Mouse (Mus musculus): Measurements from ENCODE around the gene Napsa. TPM values are rescaled to one million over a fixed set of nuclear protein-coding genes. Genes with fewer than 3 reads are reported as not detected.

The Napsa gene
- polyA plus RNA-seq, 1 experiment from 2014 or later, result 1.4 TPM

GRCm38 (mm10) chr7:44589149-44589548 is 17.0 kb downstream of the Napsa start:
- Histone ChIP-seq H3K9ac (replicated peaks; ENCODE audit: low read depth, low read length) (peak overlapping the region; percentile 63), H3K4me2 (ENCODE audit: low read length) (peak overlapping the region; percentile 96), H3K9me3 (ENCODE audit: control insufficient read depth, low read length) (no peaks in the 10 kb centered on the region), H3K27ac (ENCODE audit: low read length) (peak overlapping the region; percentile 16), H3K36me3 (ENCODE audit: control insufficient read depth, insufficient read depth) (no peaks in the 10 kb centered on the region), H3K27me3 (replicated peaks; ENCODE audit: control insufficient read depth, insufficient read depth, low read length) (peaks cover 28% of the 10 kb centered on the region), H3K4me1 (replicated peaks; ENCODE audit: control insufficient read depth, insufficient read depth, low read length) (peaks cover 60% of the 10 kb centered on the region), H3K4me3 (replicated peaks; ENCODE audit: low read length) (peak overlapping the region; percentile 67)
- 0% methylated on average over 30 of the region's 33 CpGs for WGBS
- ATAC-seq, result 0 out of 2 replicates have a peak, but pooled peaks have one; percentile 13

GRCm38 (mm10) chr7:44589946-44590345 is 17.8 kb downstream of the Napsa start:
- Histone ChIP-seq H3K9me3 (ENCODE audit: control insufficient read depth, low read length) (no peaks in the 10 kb centered on the region), H3K9ac (replicated peaks; ENCODE audit: low read depth, low read length) (no peak overlapping the region; the same call in 1 of the 2 replicates), H3K4me1 (replicated peaks; ENCODE audit: control insufficient read depth, insufficient read depth, low read length) (peaks cover 67% of the 10 kb centered on the region), H3K27ac (ENCODE audit: low read length) (no peak overlapping the region), H3K27me3 (replicated peaks; ENCODE audit: control insufficient read depth, insufficient read depth, low read length) (peaks cover 28% of the 10 kb centered on the region), H3K4me2 (ENCODE audit: low read length) (peak overlapping the region; percentile 96), H3K36me3 (ENCODE audit: control insufficient read depth, insufficient read depth) (no peaks in the 10 kb centered on the region), H3K4me3 (replicated peaks; ENCODE audit: low read length) (peak overlapping the region; percentile 67)
- 2% methylated on average over 13 of the region's 13 CpGs for WGBS
- no peak for ATAC-seq

- under 1% methylated on average over 76 of the region's 80 CpGs for WGBS
- no peaks in the 10 kb centered on the region for H3K36me3 ChIP-seq (ENCODE audit: control insufficient read depth, insufficient read depth)
- no peaks in the 10 kb centered on the region for H3K9me3 ChIP-seq (ENCODE audit: control insufficient read depth, low read length)
- peak within 1 kb of the TSS; percentile 64 for H3K9ac ChIP-seq (replicated peaks; ENCODE audit: low read depth, low read length)
- ATAC-seq, result peak; percentile 92
- peak within 1 kb of the TSS; percentile 29; the same call in 1 of the 2 replicates for H3K27ac ChIP-seq (ENCODE audit: low read length)
- peak within 1 kb of the TSS; percentile 67 for H3K4me3 ChIP-seq (replicated peaks; ENCODE audit: low read length)
- H3K27me3 ChIP-seq (replicated peaks; ENCODE audit: control insufficient read depth, insufficient read depth, low read length), result peaks cover 28% of the 10 kb centered on the region
- H3K4me1 ChIP-seq (replicated peaks; ENCODE audit: control insufficient read depth, insufficient read depth, low read length), result peaks cover 67% of the 10 kb centered on the region
- H3K4me2 ChIP-seq (ENCODE audit: low read length), result peak within 1 kb of the TSS; percentile 96
These were observed 18.5 kb downstream of the Napsa start, which contains the start of gene Kcnc3 for GRCm38 (mm10) chr7:44590402-44591347. Gene Kcnc3, plus strand, starts transcription at chr7:44590664.

GRCm38 (mm10) chr7:44591348-44592116 is 19.4 kb downstream of the Napsa start:
- Histone ChIP-seq H3K27ac (ENCODE audit: low read length) (no peak overlapping the region), H3K9me3 (ENCODE audit: control insufficient read depth, low read length) (no peaks in the 10 kb centered on the region), H3K27me3 (replicated peaks; ENCODE audit: control insufficient read depth, insufficient read depth, low read length) (peaks cover 28% of the 10 kb centered on the region), H3K4me2 (ENCODE audit: low read length) (peak overlapping the region; percentile 96), H3K4me3 (replicated peaks; ENCODE audit: low read length) (peak overlapping the region; percentile 67), H3K9ac (replicated peaks; ENCODE audit: low read depth, low read length) (peak overlapping the region; percentile 64), H3K36me3 (ENCODE audit: control insufficient read depth, insufficient read depth) (no peaks in the 10 kb centered on the region), H3K4me1 (replicated peaks; ENCODE audit: control insufficient read depth, insufficient read depth, low read length) (peaks cover 67% of the 10 kb centered on the region)
- ATAC-seq, result no peak
- under 1% methylated on average over 60 of the region's 60 CpGs for WGBS

DNA sequence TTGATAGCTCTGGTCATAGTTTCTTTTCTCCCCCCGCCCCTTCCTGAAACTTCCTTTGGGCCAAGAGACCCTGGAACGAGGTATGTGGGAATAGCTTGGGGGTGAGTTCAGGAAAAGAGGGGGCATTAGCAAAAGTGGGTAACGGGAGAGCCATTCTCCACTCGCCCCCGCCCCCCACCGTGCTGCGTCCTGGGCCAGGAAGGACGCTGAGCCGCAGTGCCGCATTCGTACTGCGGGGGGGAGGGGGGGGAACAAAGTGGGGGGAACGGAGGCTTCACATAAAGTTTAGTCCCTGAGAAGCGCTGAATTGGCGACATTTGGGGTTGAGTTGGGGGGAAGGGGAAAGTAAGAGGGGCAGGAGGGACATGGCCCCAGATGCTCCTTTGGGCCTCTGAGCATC is 20.9 kb downstream of the Napsa start:
- H3K9me3 ChIP-seq (ENCODE audit: control insufficient read depth, low read length), result no peaks in the 10 kb centered on the region
- H3K36me3 ChIP-seq (ENCODE audit: control insufficient read depth, insufficient read depth), result no peaks in the 10 kb centered on the region
- peak overlapping the region; percentile 8; the same call in 1 of the 2 replicates for H3K4me3 ChIP-seq (replicated peaks; ENCODE audit: low read length)
- H3K27me3 ChIP-seq (replicated peaks; ENCODE audit: control insufficient read depth, insufficient read depth, low read length), result peaks cover 20% of the 10 kb centered on the region
- peak overlapping the region; percentile 59 for H3K4me2 ChIP-seq (ENCODE audit: low read length)
- ATAC-seq, result no peak
- H3K27ac ChIP-seq (ENCODE audit: low read length), result no peak overlapping the region
- peaks cover 56% of the 10 kb centered on the region for H3K4me1 ChIP-seq (replicated peaks; ENCODE audit: control insufficient read depth, insufficient read depth, low read length)
- no peak overlapping the region for H3K9ac ChIP-seq (replicated peaks; ENCODE audit: low read depth, low read length)
- 2% methylated on average over 13 of the region's 15 CpGs for WGBS

- Histone ChIP-seq H3K4me1 (replicated peaks; ENCODE audit: control insufficient read depth, insufficient read depth, low read length) (peaks cover 49% of the 10 kb centered on the region), H3K27me3 (replicated peaks; ENCODE audit: control insufficient read depth, insufficient read depth, low read length) (peaks cover 16% of the 10 kb centered on the region; the same call in 1 of the 2 replicates), H3K4me3 (replicated peaks; ENCODE audit: low read length) (peak overlapping the region; percentile 58), H3K4me2 (ENCODE audit: low read length) (peak overlapping the region; percentile 59), H3K9ac (replicated peaks; ENCODE audit: low read depth, low read length) (peak overlapping the region; percentile 73), H3K36me3 (ENCODE audit: control insufficient read depth, insufficient read depth) (no peaks in the 10 kb centered on the region), H3K9me3 (ENCODE audit: control insufficient read depth, low read length) (no peaks in the 10 kb centered on the region), H3K27ac (ENCODE audit: low read length) (peak overlapping the region; percentile 61)
- under 1% methylated on average over 22 of the region's 22 CpGs for WGBS
- peak; percentile 27 for ATAC-seq
These were observed 21.6 kb downstream of the Napsa start for GRCm38 (mm10) chr7:44593775-44594174.

- peak overlapping the region; percentile 59 for H3K4me2 ChIP-seq (ENCODE audit: low read length)
- peak overlapping the region; percentile 61 for H3K27ac ChIP-seq (ENCODE audit: low read length)
- H3K4me1 ChIP-seq (replicated peaks; ENCODE audit: control insufficient read depth, insufficient read depth, low read length), result peaks cover 47% of the 10 kb centered on the region
- 17% methylated on average over 6 of the region's 6 CpGs for WGBS
- H3K9ac ChIP-seq (replicated peaks; ENCODE audit: low read depth, low read length), result peak overlapping the region; percentile 73
- H3K9me3 ChIP-seq (ENCODE audit: control insufficient read depth, low read length), result no peaks in the 10 kb centered on the region
- no peak for ATAC-seq
- H3K36me3 ChIP-seq (ENCODE audit: control insufficient read depth, insufficient read depth), result no peaks in the 10 kb centered on the region
- H3K27me3 ChIP-seq (replicated peaks; ENCODE audit: control insufficient read depth, insufficient read depth, low read length), result peaks cover 16% of the 10 kb centered on the region; the same call in 1 of the 2 replicates
- peak overlapping the region; percentile 58 for H3K4me3 ChIP-seq (replicated peaks; ENCODE audit: low read length)
These were observed 22.1 kb downstream of the Napsa start for GRCm38 (mm10) chr7:44594291-44594690.

- WGBS, result 94% methylated on average over 20 of the region's 20 CpGs
- H3K27ac ChIP-seq (ENCODE audit: low read length), result no peak overlapping the region
- H3K9me3 ChIP-seq (ENCODE audit: control insufficient read depth, low read length), result no peaks in the 10 kb centered on the region
- ATAC-seq, result no peak
- no peaks in the 10 kb centered on the region for H3K36me3 ChIP-seq (ENCODE audit: control insufficient read depth, insufficient read depth)
- peaks cover 16% of the 10 kb centered on the region; the same call in 1 of the 2 replicates for H3K27me3 ChIP-seq (replicated peaks; ENCODE audit: control insufficient read depth, insufficient read depth, low read length)
- no peak overlapping the region for H3K4me2 ChIP-seq (ENCODE audit: low read length)
- no peak overlapping the region for H3K4me3 ChIP-seq (replicated peaks; ENCODE audit: low read length)
- peaks cover 39% of the 10 kb centered on the region for H3K4me1 ChIP-seq (replicated peaks; ENCODE audit: control insufficient read depth, insufficient read depth, low read length)
- H3K9ac ChIP-seq (replicated peaks; ENCODE audit: low read depth, low read length), result no peak overlapping the region
These were observed 23.0 kb downstream of the Napsa start for GRCm38 (mm10) chr7:44595131-44595561.

GRCm38 (mm10) chr7:44596051-44596450 is 23.9 kb downstream of the Napsa start:
- Histone ChIP-seq H3K4me2 (ENCODE audit: low read length) (no peak overlapping the region), H3K9ac (replicated peaks; ENCODE audit: low read depth, low read length) (no peak overlapping the region), H3K36me3 (ENCODE audit: control insufficient read depth, insufficient read depth) (no peaks in the 10 kb centered on the region), H3K27me3 (replicated peaks; ENCODE audit: control insufficient read depth, insufficient read depth, low read length) (peaks cover 19% of the 10 kb centered on the region), H3K4me1 (replicated peaks; ENCODE audit: control insufficient read depth, insufficient read depth, low read length) (peaks cover 34% of the 10 kb centered on the region), H3K4me3 (replicated peaks; ENCODE audit: low read length) (no peak overlapping the region), H3K27ac (ENCODE audit: low read length) (no peak overlapping the region), H3K9me3 (ENCODE audit: control insufficient read depth, low read length) (no peaks in the 10 kb centered on the region)
- no peak for ATAC-seq
- WGBS, result 90% methylated on average over 6 of the region's 6 CpGs
